Mouse (Mus musculus) NIH3T3 (cell line): ENCODE results near the gene Otud6a.
"Not testable (repeated sequence)": the region's sequence is repeated elsewhere in the genome, so short reads cannot be mapped to it uniquely, and the experiment has no call there.

Experiments used
- DNase-seq: peaks from one replicate; pipeline ENCODE4 v3.0.0-alpha.2; 2012; ENCODE audit warnings: low read depth

Otud6a gene

DNA sequence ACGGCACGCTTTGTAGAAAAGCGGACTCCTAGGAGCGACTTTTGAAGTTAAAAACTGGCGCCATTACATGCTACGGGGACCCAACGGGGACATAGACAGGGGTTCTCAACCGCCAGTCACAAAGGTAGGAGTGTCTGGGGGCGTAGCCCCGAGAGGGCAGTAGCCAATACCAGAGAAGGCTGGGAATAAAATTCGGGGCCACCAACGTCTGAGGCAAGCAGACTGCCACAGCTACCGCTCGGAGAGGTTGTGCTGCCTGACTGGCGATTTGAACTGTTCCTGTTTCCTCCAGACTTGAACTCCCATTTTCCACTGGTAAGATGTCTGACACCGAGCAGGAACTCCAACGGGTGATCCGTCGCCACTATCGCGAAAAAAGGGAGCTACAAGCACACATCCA, at the start of gene Otud6a:
Gene Otud6a, plus strand, starts transcription at position 321 of the 400 bp plus-strand sequence.
- no peak for DNase-seq

- no peak for DNase-seq
Measured at GRCm38 (mm10) chrX:100389887-100390286, 38.9 kb upstream of the Otud6a start.

DNA sequence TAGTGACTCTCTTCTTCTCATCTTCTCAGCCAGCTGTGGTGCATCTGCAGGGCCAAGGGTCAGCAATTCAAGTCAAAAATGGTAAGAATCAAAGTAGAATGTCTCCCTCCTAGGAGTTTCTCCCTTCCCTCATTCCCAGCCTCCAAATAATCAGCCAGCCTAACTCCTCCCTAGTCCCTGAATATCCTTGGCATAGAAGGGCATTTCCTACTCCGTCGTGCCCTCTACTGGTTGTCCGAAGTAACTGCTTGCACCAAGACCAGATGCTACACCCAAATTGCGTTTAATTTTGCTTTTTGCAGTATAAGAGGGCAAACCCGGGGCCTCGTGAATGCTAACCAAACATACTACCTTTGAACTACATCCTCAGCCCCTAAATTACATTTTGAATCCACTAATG, 36.5 kb upstream of the Otud6a start:
- peak; percentile 24 for DNase-seq

GRCm38 (mm10) chrX:100394223-100394861, 34.5 kb upstream of the Otud6a start:
- DNase-seq, result no peak

- peak; percentile 27 for DNase-seq
Measured at GRCm38 (mm10) chrX:100395026-100395425, 33.8 kb upstream of the Otud6a start.

GRCm38 (mm10) chrX:100400900-100401299, 27.9 kb upstream of the Otud6a start:
- DNase-seq, result no peak

GRCm38 (mm10) chrX:100401657-100402056, 27.2 kb upstream of the Otud6a start:
- no peak for DNase-seq

DNA sequence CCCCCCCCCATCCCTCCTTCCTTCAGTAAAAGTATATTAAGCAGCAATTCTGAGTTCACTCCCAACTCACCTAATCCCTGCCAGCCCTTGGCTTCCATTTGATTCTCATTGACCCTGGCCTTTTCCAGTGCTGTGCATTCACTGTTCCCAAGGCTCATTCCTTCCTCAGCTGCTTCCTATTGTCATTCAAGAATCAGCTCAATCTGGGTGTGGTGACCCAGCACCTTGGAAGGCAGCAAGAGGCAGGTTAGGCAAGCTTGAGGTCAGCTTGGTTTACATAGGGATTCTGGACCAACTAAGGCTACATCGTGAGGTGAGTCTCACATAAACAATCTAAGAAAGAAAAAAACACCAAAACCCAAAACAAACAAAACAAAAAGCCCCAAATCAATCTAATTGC, 19.6 kb upstream of the Otud6a start:
- DNase-seq, result no peak

DNA sequence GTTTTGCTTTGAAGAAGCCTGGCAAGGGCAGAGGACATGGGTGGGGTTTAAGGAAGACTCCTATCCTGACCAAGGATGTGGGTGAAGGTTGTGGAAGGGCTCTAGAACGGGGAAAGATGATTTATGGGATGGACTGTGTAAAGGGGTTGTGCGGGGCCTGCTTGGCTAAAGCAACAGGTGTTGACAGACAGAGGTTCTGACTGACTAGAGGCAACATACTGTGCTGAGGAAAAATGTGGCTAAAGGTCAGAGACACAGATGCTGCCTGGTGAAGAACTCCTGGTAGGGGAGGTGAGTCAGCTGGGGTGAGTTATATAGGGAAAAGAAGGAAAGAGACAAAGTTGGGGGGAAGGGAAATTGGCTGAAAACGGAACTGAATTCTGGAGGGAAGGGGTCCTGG, 3.5 kb downstream of the Otud6a start:
- peak; percentile 53 for DNase-seq

GRCm38 (mm10) chrX:100442617-100443016, 13.8 kb downstream of the Otud6a start, which contains the start of gene Awat2:
Awat2 (minus strand) TSS chrX:100442717.
- DNase-seq, result not testable (repeated sequence)

DNA sequence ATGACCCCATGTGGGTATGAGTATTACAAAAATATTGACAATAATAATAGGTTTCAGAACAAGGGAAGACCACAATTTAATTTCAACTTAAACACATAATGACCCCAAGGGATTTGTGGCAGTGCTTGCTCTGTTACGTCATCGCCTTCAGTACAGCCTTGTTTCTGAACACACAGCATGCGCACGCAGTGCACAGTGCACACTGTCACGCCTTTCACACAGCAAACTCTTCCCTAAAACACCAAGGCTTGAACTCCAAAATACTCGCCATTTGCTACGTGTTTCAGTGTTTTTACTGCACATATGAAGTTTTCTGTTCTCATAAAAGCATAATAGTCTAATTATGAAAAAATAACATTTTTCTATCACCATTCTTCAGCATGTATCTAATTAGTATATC, 14.7 kb downstream of the Otud6a start:
- DNase-seq, result no peak

- DNase-seq, result no peak
Measured at GRCm38 (mm10) chrX:100468047-100468446, 39.2 kb downstream of the Otud6a start.

DNA sequence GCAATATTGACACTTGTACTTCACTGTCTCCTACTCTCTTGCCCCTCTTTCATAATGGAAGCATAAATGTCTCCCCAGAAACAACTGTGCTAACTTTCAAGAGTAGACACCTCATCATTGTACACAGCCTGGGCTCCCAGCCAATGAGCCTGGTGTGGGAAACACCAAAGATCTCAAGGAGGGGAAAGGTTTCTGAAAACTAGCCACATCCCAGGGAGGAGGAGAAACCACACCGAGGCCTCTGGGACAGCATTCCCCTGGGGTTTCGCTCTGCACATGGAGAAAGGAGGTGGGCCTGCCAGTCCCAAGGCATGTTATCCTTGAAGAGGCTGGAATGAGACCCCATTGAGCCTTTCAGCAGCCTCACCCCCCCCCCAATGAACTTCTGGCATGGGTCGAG, 41.3 kb downstream of the Otud6a start:
- DNase-seq, result no peak

DNA sequence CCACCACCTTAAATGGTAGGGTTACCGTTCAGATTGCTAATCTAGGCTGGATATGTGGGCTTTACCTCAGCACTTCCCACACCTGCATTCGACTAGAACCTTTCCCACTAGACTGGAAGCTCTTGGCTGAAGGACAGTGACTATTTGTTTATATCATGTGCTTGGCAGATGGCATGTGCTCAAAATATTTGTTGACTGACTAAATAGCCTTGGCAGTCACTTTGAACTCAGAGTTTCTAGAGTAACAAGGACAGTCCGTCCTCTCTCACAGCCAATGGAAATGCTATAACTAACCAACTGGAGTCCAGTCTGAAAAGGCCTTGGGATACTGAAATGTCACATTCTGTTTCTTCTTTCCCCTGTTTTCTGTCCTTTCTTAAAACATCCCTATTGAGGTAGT, 42.7 kb downstream of the Otud6a start:
- DNase-seq, result no peak

- DNase-seq, result no peak
Measured at GRCm38 (mm10) chrX:100475569-100476223, 46.9 kb downstream of the Otud6a start.
